Mouse (Mus musculus) midbrain, embryonic 11.5 days (tissue): ENCODE data around the gene Armc8. TPM values are rescaled to one million over a fixed set of nuclear protein-coding genes. Genes with fewer than 3 reads are reported as not detected.

Source experiments
- ATAC-seq: fragments of 200-750 bp; cut with Nextera tagmentation; 2 replicates; pipeline ENCODE4 v1.8.0; 2017; ENCODE audit warnings: moderate TSS enrichment, moderate library complexity; ENCODE audit not compliant: low FRiP score
- DNase-seq: peaks from one replicate; pipeline ENCODE4 v3.0.0; 2015; ENCODE audit warnings: low spot score; ENCODE audit errors: missing footprints
- H3K27ac ChIP-seq: fragments of 300-500 bp; sonication (generic); 2 replicates; pipeline ENCODE4 v1.5.1; 2014; ENCODE audit warnings: low read depth, low read length
- H3K27me3 ChIP-seq: fragments of 300-500 bp; sonication (generic); 2 replicates; pipeline ENCODE4 v1.6.1; 2014; ENCODE audit warnings: mild to moderate bottlenecking, low read length, moderate library complexity, mixed read lengths; ENCODE audit not compliant: control insufficient read depth, insufficient read depth
- H3K36me3 ChIP-seq: fragments of 300-500 bp; sonication (generic); 2 replicates; pipeline ENCODE4 v1.6.1; 2014; ENCODE audit warnings: mild to moderate bottlenecking, low read length, moderate library complexity, mixed read lengths; ENCODE audit not compliant: control insufficient read depth, insufficient read depth
- H3K4me1 ChIP-seq: fragments of 300-500 bp; sonication (generic); 2 replicates; pipeline ENCODE4 v1.6.1; 2014; ENCODE audit warnings: low read length; ENCODE audit not compliant: control insufficient read depth, insufficient read depth
- H3K4me2 ChIP-seq: fragments of 300-500 bp; sonication (generic); 2 replicates; pipeline ENCODE4 v1.6.1; 2014; ENCODE audit warnings: mild to moderate bottlenecking, moderate library complexity
- H3K4me3 ChIP-seq: fragments of 300-500 bp; sonication (generic); 2 replicates; pipeline ENCODE4 v1.5.1; 2014; ENCODE audit warnings: low read depth, low read length
- H3K9ac ChIP-seq: fragments of 300-500 bp; sonication (generic); 2 replicates; pipeline ENCODE4 v1.6.1; 2014; ENCODE audit warnings: low read length
- H3K9me3 ChIP-seq: fragments of 300-500 bp; sonication (generic); 2 replicates; pipeline ENCODE4 v1.6.1; 2016; ENCODE audit warnings: low read length; ENCODE audit not compliant: control insufficient read depth
- WGBS: fragments of 180-500 bp; shearing (Covaris S2); extraction: QIAGEN DNeasy Blood & Tissue Kit; methylation state at CpG from one replicate; pipeline ENCODE4 v1.1.7; 2014; 5-methylcytosine and 5-hydroxymethylcytosine counted together
- polyA plus RNA-seq: library from polyadenylated mRNA; unstranded; fragments of >200 nt; fragmentation: Nextera tagmentation; extraction: Ambion mirVana; gene quantifications from 2 replicates; pipeline ENCODE4 v1.2.1, GENCODE M21; 2014

The Armc8 gene
- polyA plus RNA-seq, 1 experiment from 2014 or later, result 37.3 TPM

- no peak overlapping the region; the same call in 1 of the 2 replicates for H3K27ac ChIP-seq
- peak overlapping the region; percentile 89 for H3K9ac ChIP-seq
- H3K27me3 ChIP-seq, result peaks cover 13% of the 10 kb centered on the region
Measured at GRCm38 (mm10) chr9:99435619-99436181, 133.0 kb downstream of the Armc8 start.

GRCm38 (mm10) chr9:99434892-99435618, 133.6 kb downstream of the Armc8 start:
- DNase-seq, result peak; percentile 92
- Histone ChIP-seq H3K9me3 (no peaks in the 10 kb centered on the region), H3K27ac (no peak overlapping the region), H3K9ac (peak overlapping the region; percentile 89), H3K4me3 (peak overlapping the region; percentile 77), H3K36me3 (no peaks in the 10 kb centered on the region), H3K4me1 (peaks cover 7% of the 10 kb centered on the region; the same call in 1 of the 2 replicates), H3K27me3 (peaks cover 13% of the 10 kb centered on the region), H3K4me2 (peak overlapping the region; percentile 89)
- ATAC-seq, result 0 out of 2 replicates have a peak, but pooled peaks have one; percentile 34
- WGBS, result 52% methylated on average over 14 of the region's 14 CpGs

More at GRCm38 (mm10) chr9:99435619-99436181, 133.0 kb downstream of the Armc8 start:
- Histone ChIP-seq H3K4me1 (peaks cover 7% of the 10 kb centered on the region; the same call in 1 of the 2 replicates), H3K4me3 (peak overlapping the region; percentile 77), H3K36me3 (no peaks in the 10 kb centered on the region), H3K9me3 (no peaks in the 10 kb centered on the region), H3K4me2 (peak overlapping the region; percentile 89)
- WGBS, result 16% methylated on average over 16 of the region's 16 CpGs
- no peak for DNase-seq
- ATAC-seq, result peak; percentile 62

GRCm38 (mm10) chr9:99432478-99432877, 136.2 kb downstream of the Armc8 start:
- WGBS, result 86% methylated on average over 4 of the region's 4 CpGs
- no peak overlapping the region for H3K9ac ChIP-seq
- no peak overlapping the region for H3K4me2 ChIP-seq
- H3K4me3 ChIP-seq, result no peak overlapping the region
- no peaks in the 10 kb centered on the region for H3K36me3 ChIP-seq
- H3K27me3 ChIP-seq, result peaks cover 3% of the 10 kb centered on the region
- H3K4me1 ChIP-seq, result peaks cover 7% of the 10 kb centered on the region; the same call in 1 of the 2 replicates
- DNase-seq (no peak), ATAC-seq (no peak)
- no peak overlapping the region for H3K27ac ChIP-seq
- H3K9me3 ChIP-seq, result no peaks in the 10 kb centered on the region

- ATAC-seq (no peak), DNase-seq (no peak)
- Histone ChIP-seq H3K4me3 (no peak overlapping the region), H3K9me3 (no peaks in the 10 kb centered on the region), H3K4me1 (peaks cover 4% of the 10 kb centered on the region; the same call in 1 of the 2 replicates), H3K27ac (no peak overlapping the region), H3K4me2 (no peak overlapping the region), H3K27me3 (no peaks in the 10 kb centered on the region; the same call in 1 of the 2 replicates), H3K36me3 (no peaks in the 10 kb centered on the region), H3K9ac (no peak overlapping the region)
- WGBS, result 86% methylated on average over 6 of the region's 6 CpGs
Measured at GRCm38 (mm10) chr9:99431963-99432362, 136.7 kb downstream of the Armc8 start.

- no peaks in the 10 kb centered on the region for H3K9me3 ChIP-seq
- WGBS, result 93% methylated on average over 8 of the region's 8 CpGs
Measured at GRCm38 (mm10) chr9:99431346-99431745, 137.4 kb downstream of the Armc8 start.

GRCm38 (mm10) chr9:99430806-99431205, 137.9 kb downstream of the Armc8 start:
- no peak overlapping the region for H3K4me2 ChIP-seq
- 78% methylated on average over 6 of the region's 6 CpGs for WGBS
- no peaks in the 10 kb centered on the region; the same call in 1 of the 2 replicates for H3K27me3 ChIP-seq

More at GRCm38 (mm10) chr9:99431346-99431745, 137.4 kb downstream of the Armc8 start:
- Histone ChIP-seq H3K9ac (no peak overlapping the region), H3K4me3 (no peak overlapping the region), H3K27me3 (no peaks in the 10 kb centered on the region; the same call in 1 of the 2 replicates), H3K36me3 (no peaks in the 10 kb centered on the region), H3K4me2 (no peak overlapping the region), H3K4me1 (peaks cover 4% of the 10 kb centered on the region; the same call in 1 of the 2 replicates), H3K27ac (no peak overlapping the region)
- no peak for ATAC-seq
- no peak for DNase-seq

GRCm38 (mm10) chr9:99429845-99430244, 138.9 kb downstream of the Armc8 start:
- H3K9me3 ChIP-seq, result no peaks in the 10 kb centered on the region
- no peaks in the 10 kb centered on the region for H3K36me3 ChIP-seq
- H3K4me1 ChIP-seq, result peaks cover 4% of the 10 kb centered on the region; the same call in 1 of the 2 replicates
- H3K27me3 ChIP-seq, result no peaks in the 10 kb centered on the region; the same call in 1 of the 2 replicates
- no peak overlapping the region for H3K4me2 ChIP-seq
- H3K27ac ChIP-seq, result no peak overlapping the region
- ATAC-seq, result no peak
- DNase-seq, result no peak
- WGBS, result 87% methylated on average over 3 of the region's 3 CpGs
- no peak overlapping the region for H3K4me3 ChIP-seq
- H3K9ac ChIP-seq, result no peak overlapping the region

More at GRCm38 (mm10) chr9:99430806-99431205, 137.9 kb downstream of the Armc8 start:
- Histone ChIP-seq H3K36me3 (no peaks in the 10 kb centered on the region), H3K4me1 (peaks cover 4% of the 10 kb centered on the region; the same call in 1 of the 2 replicates), H3K9ac (no peak overlapping the region), H3K27ac (no peak overlapping the region), H3K4me3 (no peak overlapping the region), H3K9me3 (no peaks in the 10 kb centered on the region)
- ATAC-seq (no peak), DNase-seq (no peak)

GRCm38 (mm10) chr9:99428601-99429331, 139.9 kb downstream of the Armc8 start:
- Histone ChIP-seq H3K36me3 (no peaks in the 10 kb centered on the region), H3K4me1 (no peaks in the 10 kb centered on the region), H3K9me3 (no peaks in the 10 kb centered on the region), H3K27ac (no peak overlapping the region), H3K4me3 (no peak overlapping the region), H3K27me3 (no peaks in the 10 kb centered on the region), H3K9ac (no peak overlapping the region), H3K4me2 (no peak overlapping the region)
- no peak for DNase-seq
- 79% methylated on average over 11 of the region's 11 CpGs for WGBS
- ATAC-seq, result no peak
